Mouse (Mus musculus) E14TG2a.4 (cell line): ENCODE data around the gene Hus1.

Experiments
- H3K27me3 ChIP-seq: 2 replicates; pipeline ENCODE4 v1.6.1; 2014; ENCODE audit warnings: low read length, control low read depth; ENCODE audit not compliant: insufficient read depth
- H3K36me3 ChIP-seq: 2 replicates; pipeline ENCODE4 v1.6.1; 2014; ENCODE audit warnings: low read length, control low read depth; ENCODE audit not compliant: insufficient read depth
- H3K4me1 ChIP-seq: replicated peaks from 2 replicates; pipeline ENCODE4 v1.6.1; 2014; ENCODE audit warnings: low read depth, low read length, control low read depth
- H3K4me3 ChIP-seq: replicated peaks from 2 replicates; pipeline ENCODE4 v1.5.1; 2014; ENCODE audit warnings: mild to moderate bottlenecking, low read length
- H3K9me3 ChIP-seq: 2 replicates; pipeline ENCODE4 v1.6.1; 2014; ENCODE audit warnings: low read length, control low read depth
- CTCF ChIP-seq: conservative IDR thresholded peaks from 2 replicates; pipeline ENCODE4 v1.5.1; 2014; ENCODE audit warnings: low read length
- NANOG ChIP-seq: IDR thresholded peaks from 2 replicates; pipeline ENCODE4 v1.6.1; 2014; ENCODE audit warnings: borderline replicate concordance, low read length, mixed read lengths
- POU5F1 ChIP-seq: IDR thresholded peaks from 2 replicates; pipeline ENCODE4 v1.6.1; 2014; ENCODE audit warnings: low read length, borderline replicate concordance

The Hus1 gene

DNA sequence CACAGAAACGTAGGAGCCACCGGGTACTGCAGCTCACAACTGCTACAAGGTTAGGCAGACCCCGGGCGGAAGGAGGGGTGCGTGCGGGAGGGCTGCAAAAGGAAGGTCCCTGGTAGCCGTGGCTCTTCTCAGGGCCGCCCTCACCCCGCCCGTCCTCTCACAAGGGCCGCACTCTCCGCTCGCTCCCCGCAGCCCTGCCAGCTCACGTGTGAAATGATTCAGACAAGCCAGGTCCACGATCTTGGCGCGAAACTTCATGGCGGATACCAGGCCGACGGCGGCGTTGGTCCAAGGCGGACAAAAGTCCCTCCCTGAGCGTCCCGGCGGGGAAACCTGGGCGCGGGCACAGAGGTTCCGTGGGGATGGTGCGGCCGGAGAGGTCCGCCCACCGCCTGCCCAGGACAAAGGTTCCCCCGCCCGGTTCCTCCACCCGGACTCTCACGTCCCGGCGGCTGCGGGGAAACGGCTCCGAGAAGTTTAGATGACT, at the start of gene Hus1:
Hus1 (minus strand) TSS at position 339 of the 487 bp plus-strand sequence.
- Histone ChIP-seq H3K9me3 (no peaks in the 10 kb centered on the region), H3K4me3 (peak within 1 kb of the TSS; percentile 92), H3K4me1 (peaks cover 10% of the 10 kb centered on the region), H3K36me3 (peaks cover 33% of the 10 kb centered on the region), H3K27me3 (0 out of 2 replicates have a peak, but pooled peaks cover under 1% of the 10 kb centered on the region)
- no peak for TF ChIP-seq POU5F1
- no peak for TF ChIP-seq NANOG
- TF ChIP-seq CTCF: no peak

DNA sequence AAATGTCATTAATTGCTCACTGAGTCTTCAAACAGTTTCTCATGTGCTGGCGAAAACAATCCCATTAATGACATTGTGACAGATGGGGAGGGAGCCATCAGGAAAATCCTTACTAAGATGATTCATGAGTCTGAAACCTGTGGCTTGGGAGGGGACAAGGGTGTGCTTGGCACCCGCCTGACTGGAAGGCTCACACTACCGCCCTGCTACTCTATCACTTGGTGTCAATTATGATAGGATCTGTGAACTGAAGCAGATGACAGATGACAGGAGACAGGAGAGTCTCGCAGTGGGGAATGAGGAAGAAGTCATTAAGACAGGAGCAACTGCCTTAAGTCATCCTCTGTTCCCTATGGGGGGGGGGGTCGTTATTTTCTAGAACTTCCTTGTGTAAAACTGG, 49.5 kb upstream of the Hus1 start:
- Histone ChIP-seq H3K4me1 (no peaks in the 10 kb centered on the region), H3K36me3 (no peaks in the 10 kb centered on the region), H3K9me3 (no peaks in the 10 kb centered on the region), H3K4me3 (no peak overlapping the region), H3K27me3 (no peaks in the 10 kb centered on the region)
- TF ChIP-seq POU5F1 (no peak), CTCF (no peak), NANOG (no peak)

DNA sequence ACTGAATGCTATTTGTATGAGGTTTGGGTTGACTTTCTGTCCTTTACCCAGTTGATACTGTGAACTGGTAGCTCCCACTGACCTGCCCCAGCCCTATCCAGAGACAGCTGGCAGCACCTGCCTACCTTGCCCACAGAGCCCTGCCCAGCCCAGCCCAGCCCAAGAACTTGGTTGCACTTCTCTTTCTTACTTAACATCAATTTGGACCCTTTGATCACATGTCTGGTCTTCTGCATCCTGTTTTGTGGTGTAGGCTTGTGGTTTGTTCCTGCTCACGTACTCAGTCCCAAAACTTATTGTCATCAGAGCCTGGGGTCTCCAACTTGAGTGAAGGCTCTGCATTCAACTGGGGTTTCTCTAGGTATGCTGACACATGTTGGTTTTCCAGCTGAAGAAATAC, 49.0 kb upstream of the Hus1 start:
- H3K4me1 ChIP-seq: no peaks in the 10 kb centered on the region
- H3K36me3 ChIP-seq: no peaks in the 10 kb centered on the region
- H3K9me3 ChIP-seq: no peaks in the 10 kb centered on the region
- H3K27me3 ChIP-seq: no peaks in the 10 kb centered on the region
- TF ChIP-seq POU5F1: no peak
- no peak for TF ChIP-seq NANOG
- TF ChIP-seq CTCF: no peak
- no peak overlapping the region for H3K4me3 ChIP-seq

DNA sequence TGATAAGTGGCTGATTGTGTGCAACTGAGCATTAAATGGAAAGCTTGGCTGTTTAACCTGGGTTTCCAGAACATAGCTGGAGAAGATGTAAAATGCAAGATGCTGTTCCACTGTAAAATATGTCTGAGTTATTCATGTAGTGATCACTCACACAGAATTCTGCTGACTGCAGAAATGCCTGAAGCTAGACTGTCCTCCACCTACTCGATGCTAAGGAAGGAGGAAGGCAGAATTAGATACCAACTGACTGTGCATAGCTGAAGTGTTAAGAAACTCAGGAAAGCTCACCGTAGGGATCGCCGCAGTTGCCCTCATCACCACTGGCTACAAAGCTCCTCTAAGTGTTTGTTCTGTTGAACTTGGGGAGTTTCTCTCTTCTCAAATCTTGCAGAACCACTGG, 46.7 kb upstream of the Hus1 start:
- TF ChIP-seq POU5F1: no peak
- TF ChIP-seq CTCF: no peak
- no peak for TF ChIP-seq NANOG
- Histone ChIP-seq H3K27me3 (no peaks in the 10 kb centered on the region), H3K4me1 (no peaks in the 10 kb centered on the region), H3K36me3 (no peaks in the 10 kb centered on the region), H3K4me3 (no peak overlapping the region), H3K9me3 (no peaks in the 10 kb centered on the region)

DNA sequence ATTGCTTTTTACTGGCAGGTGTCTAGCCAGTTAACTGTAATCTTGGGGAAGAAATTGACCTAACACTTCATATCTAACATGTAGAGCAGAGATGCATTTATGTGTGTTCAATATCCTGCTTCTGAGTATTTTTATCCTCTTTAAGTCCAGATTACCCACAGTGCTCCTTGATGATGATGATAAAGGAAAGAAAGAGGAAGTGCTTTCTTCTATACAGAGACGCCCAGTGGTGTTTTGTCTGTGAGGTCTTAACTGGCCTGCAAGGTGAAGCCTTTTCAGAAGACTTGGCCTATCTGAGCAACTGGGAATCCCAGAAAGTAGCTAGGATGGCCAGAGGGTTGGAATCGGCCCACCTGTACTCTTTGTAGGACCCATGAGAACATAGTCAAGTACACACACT, 45.9 kb upstream of the Hus1 start:
- Histone ChIP-seq H3K27me3 (no peaks in the 10 kb centered on the region), H3K36me3 (no peaks in the 10 kb centered on the region), H3K4me1 (peaks cover 4% of the 10 kb centered on the region), H3K4me3 (no peak overlapping the region), H3K9me3 (no peaks in the 10 kb centered on the region)
- TF ChIP-seq CTCF (no peak), NANOG (no peak), POU5F1 (no peak)

DNA sequence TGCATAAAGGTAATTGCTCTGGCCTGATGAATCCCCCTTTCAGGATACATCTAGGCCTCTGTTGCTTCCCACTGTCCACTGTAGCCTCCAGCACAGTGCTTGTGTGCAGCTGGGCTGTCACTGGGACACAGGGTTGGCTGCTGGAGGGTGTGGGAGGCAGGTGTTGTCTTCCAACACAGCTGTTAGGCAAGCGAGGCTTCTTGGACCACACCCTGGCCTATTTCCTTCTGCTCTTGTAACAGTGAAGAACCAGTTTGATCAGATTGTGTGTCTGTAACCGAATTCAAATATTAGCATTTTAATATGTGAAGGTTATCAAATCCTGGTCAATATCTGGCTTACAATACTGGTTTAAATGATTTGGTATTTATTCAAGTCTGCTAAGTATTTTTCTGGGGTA, 40.9 kb upstream of the Hus1 start:
- Histone ChIP-seq H3K36me3 (no peaks in the 10 kb centered on the region), H3K27me3 (peaks cover 18% of the 10 kb centered on the region), H3K4me1 (peaks cover 23% of the 10 kb centered on the region), H3K4me3 (no peak overlapping the region), H3K9me3 (no peaks in the 10 kb centered on the region)
- TF ChIP-seq POU5F1 (no peak), CTCF (no peak), NANOG (no peak)

DNA sequence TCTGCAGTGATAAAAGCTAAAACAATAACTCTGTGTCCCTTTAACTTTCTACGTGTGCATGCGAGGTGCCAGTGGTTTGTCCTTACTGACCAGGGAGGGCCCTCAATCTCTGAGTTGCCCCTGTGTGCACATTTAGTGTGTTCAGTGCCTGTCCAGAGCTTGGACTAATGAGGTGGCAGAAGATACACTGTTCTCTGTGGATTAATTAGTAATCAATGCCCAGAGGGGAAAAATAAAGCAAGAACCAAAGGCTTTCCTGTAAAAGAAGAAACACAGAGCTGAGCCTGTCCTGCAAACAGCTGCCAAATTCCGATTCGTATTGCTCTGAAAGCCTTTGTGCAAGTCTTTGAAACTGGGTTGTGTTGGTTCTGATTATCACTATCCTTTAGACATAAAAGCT, 39.2 kb upstream of the Hus1 start:
- no peaks in the 10 kb centered on the region for H3K36me3 ChIP-seq
- no peak overlapping the region for H3K4me3 ChIP-seq
- peaks cover 18% of the 10 kb centered on the region for H3K27me3 ChIP-seq
- TF ChIP-seq POU5F1 (no peak), CTCF (no peak), NANOG (no peak)
- H3K9me3 ChIP-seq: no peaks in the 10 kb centered on the region
- H3K4me1 ChIP-seq: peaks cover 23% of the 10 kb centered on the region

DNA sequence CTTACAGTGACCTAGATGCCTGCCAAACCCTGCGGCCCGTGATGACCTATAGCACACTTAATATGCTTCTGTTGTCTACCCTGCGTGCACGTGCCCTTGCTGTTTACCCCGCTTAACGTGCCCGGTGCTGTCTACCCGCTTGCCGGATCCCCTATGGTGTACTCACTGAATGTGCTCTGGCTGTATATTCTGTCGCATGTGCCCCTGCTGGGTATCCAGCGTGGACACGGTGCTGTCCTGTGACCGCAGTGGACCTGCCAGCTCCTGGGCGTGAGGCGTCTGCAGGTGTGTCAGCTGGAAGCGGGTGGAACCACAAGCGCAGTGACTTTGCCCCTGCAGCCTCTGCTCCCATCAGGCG, 37.7 kb upstream of the Hus1 start, which contains the start of gene Sun3:
Sun3 (minus strand) TSS at position 289 of the 358 bp plus-strand sequence.
- TF ChIP-seq CTCF (no peak), NANOG (no peak), POU5F1 (no peak)
- H3K9me3 ChIP-seq: no peaks in the 10 kb centered on the region
- peaks cover 18% of the 10 kb centered on the region for H3K27me3 ChIP-seq
- no peaks in the 10 kb centered on the region for H3K36me3 ChIP-seq
- peaks cover 23% of the 10 kb centered on the region for H3K4me1 ChIP-seq
- H3K4me3 ChIP-seq: peak within 1 kb of the TSS; percentile 86

GRCm38 (mm10) chr11:9048011-9048702, 37.2 kb upstream of the Hus1 start, which contains the start of gene Gm11992:
Gene Gm11992 (plus strand): TSS chr11:9048594.
- no peak for TF ChIP-seq CTCF
- TF ChIP-seq NANOG: no peak
- no peak for TF ChIP-seq POU5F1
- Histone ChIP-seq H3K27me3 (peaks cover 18% of the 10 kb centered on the region), H3K36me3 (no peaks in the 10 kb centered on the region)

More at GRCm38 (mm10) chr11:9048011-9048702, 37.2 kb upstream of the Hus1 start, which contains the start of gene Gm11992:
- Histone ChIP-seq H3K9me3 (no peaks in the 10 kb centered on the region), H3K4me3 (peak within 1 kb of the TSS; percentile 86), H3K4me1 (peaks cover 23% of the 10 kb centered on the region)
